Mouse (Mus musculus) naive thymus-derived CD4-positive, alpha-beta T cell, adult 2 months (primary cell): ENCODE measurements around the gene Cpt1c.
A peak's percentile ranks its signal among the peaks of the same experiment; 100 is the strongest.

Experiments used
- DNase-seq: peaks from one replicate; pipeline ENCODE4 v3.0.0-alpha.2; 2011; ENCODE audit warnings: low read depth

The Cpt1c gene

DNA sequence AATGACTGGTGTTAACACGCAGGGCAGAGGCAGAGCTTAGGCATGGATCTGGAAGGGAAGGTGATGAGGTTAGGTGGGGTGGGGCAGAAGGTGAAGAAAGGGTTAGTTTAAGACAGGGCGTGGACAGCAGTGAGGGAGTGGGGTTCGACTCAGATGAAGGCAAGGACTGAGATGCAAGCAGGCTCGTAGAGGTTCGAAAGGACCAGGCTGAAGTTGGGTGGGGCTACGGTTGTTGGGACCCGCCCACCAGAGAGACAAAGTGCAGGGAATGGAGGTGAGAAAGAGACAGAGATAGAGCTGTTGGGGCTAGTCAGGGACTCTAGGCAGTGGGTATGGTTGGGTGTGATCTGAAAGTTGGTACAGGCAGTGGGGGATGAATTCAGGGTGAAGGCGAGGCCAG, 12.3 kb downstream of the Cpt1c start:
- DNase-seq, result no peak

DNA sequence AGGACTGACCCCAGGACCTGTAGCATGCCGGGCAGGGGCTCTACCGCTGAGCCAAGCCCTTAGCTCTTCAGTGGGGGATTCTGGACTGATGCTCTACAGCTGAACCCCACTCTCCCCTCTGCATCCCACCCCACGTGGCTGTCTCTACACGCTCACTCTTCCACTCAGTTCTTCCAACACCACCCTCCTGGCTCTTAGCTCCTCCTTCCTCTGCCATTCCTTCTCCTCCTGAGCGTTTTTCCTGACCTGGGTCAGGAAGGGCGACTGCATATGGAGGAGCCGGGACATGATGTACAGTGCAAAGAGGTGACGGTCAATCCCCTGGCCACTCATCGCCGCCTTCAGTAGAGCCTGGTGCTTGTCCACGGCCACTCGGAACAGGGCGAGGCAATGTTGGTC, 14.1 kb downstream of the Cpt1c start:
- DNase-seq, result no peak

DNA sequence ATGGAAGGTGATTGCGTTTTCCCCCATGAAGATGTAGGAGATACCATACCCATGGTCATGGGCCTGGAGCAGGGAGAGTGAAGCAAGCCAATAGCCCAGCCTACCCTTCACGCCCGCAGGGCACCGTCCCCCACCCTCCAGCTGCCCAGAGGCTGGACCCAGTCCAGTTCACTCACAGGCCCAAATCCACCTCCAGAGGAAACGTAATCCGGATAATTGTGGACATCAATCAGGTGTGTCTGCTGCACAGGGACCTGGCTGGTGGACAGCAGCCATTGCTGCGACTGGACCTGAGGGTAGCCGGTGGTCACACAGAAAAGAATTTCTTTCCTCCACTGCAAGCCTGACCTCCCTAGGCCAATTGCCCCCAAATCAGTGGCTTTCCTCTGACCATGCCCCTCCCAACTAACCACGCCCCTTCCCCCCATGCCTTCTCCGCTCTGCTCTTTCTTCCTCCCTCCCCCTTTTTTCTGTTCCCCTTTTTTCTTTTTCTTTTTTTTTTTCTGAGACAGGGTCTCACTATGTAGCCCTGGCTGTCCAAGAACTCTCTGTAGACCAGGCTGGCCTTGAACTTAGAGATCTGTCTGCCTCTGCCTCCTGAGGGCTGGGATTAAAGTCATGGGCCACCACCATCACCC, 14.7 kb downstream of the Cpt1c start:
- DNase-seq, result no peak

DNA sequence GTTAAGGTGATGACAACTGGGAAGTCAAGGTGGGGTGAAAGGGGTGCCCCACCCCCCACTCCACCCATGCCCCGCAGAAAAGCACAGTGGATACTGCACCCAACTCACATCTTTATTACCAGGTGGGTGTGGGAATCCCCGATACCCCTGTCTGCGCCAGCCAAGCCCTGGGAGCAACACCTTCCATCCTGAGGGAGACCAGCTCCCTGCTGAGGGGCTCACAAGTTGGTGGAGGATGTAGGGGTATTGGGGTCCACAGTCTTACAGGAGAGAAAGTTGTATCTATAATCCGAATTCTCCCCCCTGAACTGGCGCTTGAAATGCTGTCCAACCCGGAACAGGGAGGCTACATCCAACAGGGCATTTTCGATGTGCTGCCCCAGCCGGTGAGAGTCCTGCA, 15.4 kb downstream of the Cpt1c start:
- no peak for DNase-seq

DNA sequence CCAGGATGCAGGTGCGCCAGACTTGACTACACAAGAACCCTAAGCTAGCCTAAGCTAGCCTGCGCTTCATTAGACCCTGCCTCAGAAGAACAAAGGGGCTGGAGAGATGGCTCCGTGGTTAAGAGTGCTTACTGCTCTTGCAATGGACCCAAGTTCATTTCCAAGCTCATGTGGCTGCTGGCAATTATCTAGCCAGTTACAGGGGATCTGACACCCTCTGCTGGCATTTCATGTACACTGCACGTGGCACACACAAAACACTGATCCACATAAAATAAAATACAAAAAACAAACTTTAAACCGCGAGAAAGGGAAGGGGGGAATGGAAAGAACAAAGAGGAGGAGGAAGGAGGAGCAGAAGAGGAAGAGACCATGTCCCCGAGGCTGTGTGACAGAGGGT, 16.4 kb downstream of the Cpt1c start:
- DNase-seq, result peak; percentile 57

DNA sequence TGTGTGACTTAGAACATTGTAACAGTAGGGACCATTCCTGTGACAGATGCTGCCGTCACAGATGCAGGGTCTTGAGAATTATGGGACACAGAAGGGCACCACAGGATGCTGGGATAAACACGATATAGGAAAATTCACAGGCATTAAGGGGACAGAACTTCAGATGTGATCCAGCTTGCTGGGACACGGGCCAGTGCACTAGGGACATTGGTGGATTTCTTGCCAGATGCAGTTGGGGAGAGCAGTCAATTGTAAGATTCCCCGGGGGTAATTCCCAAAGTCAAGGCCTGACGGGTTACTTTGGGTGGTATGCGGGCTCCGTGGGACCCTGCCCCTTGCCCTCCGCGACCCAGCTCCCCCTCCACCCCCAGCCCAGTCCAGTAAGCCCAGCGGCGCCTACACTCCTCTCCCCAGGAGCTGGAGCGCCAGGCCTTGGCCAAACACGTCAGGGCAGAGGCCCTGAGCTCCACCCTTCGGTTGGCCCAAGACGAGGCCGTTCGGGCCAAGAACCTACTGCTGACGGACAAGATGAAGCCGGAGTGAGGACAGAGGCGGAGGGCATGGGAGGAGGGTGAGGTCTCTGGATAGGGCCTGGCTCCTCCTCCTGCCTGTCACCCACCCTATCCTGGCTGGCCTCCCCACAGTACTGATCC, 17.3 kb downstream of the Cpt1c start:
- DNase-seq, result no peak

DNA sequence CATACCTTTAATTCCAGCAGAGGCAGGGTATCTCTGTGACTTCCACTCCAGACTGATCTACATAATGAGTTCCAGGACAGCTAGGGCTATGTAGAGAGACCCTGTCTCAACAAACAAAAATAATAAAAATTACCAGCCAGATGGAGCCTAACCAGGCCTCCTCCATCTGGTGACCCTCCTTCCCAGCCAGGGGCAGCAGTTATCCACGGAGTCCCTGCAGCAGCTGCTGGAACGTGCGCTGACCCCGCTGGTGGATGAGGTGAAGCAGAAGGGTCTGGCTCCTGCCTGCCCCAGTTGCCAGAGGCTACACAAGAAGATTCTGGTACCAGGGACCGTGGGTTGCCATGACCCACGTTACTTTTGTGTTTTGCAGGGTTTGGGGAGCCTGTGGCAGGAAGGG, 18.4 kb downstream of the Cpt1c start:
- no peak for DNase-seq

DNA sequence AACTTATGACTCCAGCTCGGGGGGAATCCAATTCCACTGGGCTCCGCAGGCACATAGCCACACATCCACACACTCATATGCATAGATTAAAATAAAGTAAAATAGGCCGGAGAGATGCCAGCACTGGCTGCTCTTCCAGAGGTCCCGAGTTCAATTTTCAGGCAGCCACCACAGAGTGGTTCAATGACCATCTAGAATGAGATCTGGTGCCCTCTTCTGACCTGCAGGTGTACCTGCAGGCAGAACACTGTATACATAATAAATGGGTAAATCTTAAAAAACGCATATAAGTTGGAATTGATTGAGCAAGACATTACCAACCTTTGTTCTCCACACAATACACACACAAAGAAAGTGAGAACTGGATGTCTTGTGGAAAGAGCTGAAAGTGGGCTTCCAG, 19.0 kb downstream of the Cpt1c start:
- peak; percentile 67 for DNase-seq

DNA sequence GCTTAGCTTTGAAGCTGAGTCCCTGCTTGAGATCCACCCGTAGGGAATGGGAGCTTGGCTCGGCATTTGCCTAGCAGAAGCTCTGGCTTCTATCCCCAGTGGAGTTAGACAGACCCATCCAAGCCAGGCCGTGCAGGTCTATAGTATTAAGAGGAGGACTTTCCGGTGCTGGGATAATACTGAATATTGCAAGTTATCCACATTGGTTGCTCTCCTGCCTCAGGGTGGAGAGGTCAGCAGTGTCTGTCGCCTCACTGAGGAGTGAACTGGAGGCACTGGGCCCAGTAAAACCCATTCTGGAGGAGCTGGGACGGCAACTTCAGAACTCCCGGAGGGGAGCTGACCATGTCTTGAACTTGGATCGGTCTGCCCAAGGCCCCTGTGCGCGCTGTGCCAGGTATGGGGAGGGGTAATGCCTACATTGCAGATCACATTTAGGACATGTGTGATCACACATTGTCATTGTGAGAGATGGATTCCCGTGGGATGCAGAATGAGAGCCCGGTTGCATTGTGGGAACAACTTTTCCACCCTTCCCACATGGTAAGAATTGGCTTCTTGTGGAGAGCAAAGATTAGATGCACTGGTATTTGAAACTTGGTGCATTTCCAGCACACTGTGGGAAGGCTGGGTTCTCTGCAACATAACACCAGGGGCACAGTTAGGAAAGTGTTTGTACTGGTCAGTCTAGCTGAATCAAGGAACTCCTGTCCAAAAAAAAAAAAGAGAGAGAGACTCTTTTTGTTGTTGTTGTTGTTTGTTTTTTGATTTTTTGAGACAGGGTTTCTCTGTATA, 20.4 kb downstream of the Cpt1c start:
- no peak for DNase-seq

DNA sequence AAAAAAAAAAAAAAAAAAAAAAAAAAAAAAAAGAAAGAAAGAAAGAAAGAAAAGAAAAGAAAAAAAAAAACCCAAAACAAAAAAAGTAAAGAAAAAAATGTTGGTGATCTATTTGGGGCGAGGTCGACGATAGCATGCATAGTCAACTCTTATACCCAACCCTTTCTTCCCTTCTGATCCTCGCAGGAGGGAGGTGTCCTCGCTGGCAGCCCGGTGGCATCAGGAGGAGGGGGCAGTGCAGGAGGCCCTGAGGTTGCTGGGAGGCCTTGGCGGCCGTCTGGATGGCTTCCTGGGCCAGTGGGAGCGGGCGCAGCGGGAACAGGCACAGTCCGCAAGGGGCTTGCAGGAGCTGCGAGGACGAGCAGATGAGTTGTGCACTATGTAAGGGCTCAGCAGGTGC, 21.1 kb downstream of the Cpt1c start:
- DNase-seq, result no peak

DNA sequence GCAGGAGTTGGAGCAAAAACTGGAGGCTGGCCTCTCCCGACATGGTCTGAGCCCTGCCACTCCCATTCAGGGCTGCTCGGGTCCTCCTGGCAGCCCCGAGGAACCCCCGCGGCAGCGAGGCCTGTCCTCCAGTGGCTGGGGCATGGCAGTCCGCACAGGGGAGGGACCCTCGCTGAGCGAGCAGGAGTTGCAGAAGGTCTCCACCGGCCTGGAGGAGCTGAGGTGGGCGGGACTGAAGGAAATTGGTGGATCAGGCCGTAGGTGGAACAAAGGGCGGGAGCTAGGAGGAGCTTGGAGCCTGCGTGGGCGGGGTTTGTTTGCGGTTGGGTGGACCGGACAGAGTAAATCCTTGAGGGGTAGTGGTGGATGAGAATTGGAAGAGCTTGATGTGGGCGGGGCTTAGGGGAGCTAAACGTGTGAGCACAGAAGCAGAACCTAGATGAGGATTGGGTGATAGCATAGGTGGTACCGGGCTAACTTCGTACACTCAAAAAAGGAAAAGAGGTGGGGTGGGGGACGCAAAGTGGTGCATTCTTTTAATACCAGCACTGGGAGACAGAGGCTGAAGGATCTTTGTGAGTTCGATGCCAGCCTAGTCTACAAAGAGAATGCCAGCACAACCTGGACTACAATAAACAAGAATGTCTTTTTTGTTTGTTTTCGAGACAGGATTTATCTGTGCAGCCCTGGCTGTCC, 21.9 kb downstream of the Cpt1c start:
- peak; percentile 59 for DNase-seq

DNA sequence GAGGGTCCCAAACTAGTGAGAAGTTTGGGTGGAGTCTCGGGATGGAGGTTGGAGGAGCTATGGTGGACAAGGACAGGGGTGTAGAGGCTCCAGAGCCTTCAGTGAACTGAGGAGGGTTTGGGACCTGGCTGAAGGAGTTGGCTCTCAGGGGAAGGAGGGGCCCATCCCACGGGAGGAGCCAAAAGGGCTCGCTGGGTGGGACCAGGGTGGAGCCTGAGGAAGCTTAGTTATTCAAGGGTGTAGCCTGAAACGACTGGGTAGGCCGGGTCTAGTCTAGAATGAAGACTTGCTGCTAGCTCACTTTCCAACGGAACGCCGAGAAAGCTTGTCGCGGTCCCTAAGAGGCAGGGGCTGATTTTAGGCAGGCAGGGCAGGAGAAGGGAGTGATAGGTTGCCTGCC, 22.7 kb downstream of the Cpt1c start:
- no peak for DNase-seq

DNA sequence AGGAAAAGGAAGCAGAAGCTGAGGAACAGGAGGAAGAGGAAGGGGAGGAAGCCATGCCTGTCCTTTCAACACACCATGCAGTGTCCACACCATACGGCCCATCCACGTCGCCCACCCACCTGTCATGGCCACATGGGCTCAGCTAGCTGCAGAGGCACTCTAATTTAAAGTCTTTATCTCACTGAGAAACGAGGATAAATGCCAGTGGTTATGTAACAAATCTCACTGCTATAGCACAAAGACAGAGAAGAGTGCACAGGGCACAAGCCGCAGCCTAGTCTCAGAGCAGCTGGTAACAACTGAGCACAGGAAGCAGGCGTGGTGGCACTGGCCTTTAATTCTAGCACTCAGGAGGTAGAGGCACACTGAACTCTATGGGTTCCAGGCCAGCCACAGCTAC, 24.7 kb downstream of the Cpt1c start:
- DNase-seq, result no peak

DNA sequence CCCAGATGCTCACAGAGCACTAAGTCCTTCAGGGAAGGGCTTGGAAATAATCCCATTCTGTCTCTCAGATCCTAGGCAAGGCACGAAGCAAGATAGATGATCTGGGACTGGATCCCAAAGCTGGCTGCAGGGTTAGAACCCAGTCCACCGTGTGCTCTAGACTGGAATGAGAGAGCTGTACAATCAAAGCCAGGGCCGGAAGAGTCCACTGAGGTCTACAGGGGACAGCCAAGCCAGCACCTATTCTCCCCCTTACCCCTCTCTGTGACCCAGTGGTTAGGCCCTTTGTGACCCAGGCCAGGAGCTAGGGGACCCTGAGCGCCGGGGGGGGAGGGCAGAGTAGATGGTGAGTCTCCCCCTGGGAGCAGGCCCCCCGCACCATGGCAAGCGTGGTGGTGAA, 31.7 kb downstream of the Cpt1c start, which contains the start of gene Tsks:
TSS of gene Tsks (plus strand) at position 301 of the 400 bp plus-strand sequence.
- no peak for DNase-seq

DNA sequence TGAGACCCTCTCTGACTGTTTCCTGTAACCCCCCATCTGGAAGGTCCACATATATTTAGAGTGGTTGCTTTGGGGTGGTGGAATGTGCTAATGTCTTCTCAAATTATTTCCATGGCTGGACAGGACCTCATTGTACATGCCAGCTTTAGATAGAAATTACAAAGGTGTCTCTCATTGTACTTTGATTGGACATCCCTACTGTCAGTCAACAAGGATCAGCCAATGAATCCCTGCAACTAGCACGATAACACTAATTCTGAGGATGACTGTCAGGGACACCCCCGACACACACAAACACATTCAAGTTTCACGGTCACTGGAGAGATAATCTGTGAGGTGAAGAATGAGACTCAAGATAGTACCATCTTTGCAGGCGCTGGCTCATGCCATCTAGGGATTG, 36.0 kb downstream of the Cpt1c start:
- DNase-seq, result no peak

DNA sequence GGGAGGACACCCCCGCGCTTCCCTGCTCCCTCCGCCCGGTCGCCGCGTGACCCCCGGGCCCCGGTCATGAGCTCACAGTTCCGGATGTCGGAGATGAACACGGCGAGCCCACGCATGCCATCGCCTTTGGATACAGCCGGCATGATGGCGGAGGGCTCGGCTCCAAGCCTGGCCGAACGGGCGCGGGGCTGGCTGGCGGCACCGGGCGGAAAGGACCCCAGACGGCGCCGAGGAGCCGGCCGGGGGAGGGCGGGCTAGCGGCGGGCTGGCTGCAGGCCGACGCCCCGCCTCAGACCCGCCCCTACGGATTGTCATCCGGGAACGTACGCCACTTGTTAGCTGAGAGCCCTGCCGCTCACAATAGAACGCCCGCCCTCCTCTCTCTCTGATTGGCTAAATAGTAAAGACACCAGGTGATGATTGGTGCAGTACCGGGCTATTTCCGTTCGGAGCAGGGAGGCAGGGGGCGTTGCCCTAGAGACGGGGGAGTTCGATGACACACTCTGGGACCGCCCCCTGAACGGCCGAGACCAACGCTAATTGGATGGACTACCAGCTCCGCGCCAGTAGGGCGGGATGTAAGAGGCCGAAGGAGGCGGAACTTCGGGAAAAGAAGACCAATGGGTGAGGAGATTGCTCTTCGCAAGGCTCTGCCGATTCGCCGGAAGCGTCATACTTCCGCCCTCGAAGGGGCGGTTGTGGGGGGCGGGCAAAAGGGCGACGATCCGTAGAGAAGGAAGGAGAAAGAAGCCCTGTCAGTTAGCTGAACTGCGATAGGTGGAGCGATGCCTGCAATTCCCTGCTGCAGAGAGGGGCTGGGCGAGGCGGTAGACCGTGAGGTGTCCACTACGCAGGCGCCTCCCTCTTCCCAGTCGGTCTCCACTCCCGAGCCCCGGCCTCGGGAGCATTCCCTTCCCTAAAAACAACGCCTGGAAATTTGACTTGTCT, 45.2 kb downstream of the Cpt1c start, which contains the start of gene Ap2a1:
TSS of gene Ap2a1 (minus strand) at position 293 of the 948 bp plus-strand sequence.
- DNase-seq, result peak; percentile 100

DNA sequence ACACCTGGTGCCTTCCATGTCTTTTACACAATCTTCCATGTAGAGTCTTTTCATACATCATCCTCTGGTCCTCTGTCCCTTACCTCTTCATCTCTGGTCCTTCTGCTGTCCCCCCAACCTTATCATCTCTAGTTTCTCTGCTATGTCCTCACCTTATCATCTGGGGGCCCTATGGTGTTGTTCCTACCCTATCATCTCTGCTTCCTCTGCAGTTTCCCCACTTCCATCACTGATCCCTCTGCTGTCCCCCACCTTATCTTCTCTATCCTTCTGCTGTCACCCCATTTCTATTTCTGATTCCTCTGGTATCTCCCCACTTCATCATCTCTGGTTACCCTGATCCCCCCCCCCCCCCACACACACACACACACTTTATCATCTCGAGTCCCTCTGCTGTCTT, 46.1 kb downstream of the Cpt1c start:
- peak; percentile 15 for DNase-seq

DNA sequence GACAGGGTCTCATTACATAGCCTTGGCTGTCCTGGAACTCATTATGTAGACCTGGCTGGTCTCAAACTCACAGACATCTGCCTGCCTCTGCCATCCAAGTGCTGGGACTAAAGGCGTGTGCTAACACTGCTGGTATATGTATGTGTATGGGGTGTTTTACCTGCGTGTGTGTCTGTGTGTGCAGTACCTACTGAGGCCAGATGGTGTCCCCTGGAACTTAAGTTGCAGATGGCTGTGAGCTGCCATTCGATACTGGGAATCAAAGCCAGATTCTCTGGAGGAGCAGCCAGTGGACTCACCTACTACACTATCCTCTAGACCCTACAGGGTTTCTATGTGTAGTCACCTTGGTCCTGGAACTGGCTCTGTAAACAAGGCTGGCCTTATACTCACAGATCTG, 49.2 kb downstream of the Cpt1c start:
- DNase-seq, result peak; percentile 52

DNA sequence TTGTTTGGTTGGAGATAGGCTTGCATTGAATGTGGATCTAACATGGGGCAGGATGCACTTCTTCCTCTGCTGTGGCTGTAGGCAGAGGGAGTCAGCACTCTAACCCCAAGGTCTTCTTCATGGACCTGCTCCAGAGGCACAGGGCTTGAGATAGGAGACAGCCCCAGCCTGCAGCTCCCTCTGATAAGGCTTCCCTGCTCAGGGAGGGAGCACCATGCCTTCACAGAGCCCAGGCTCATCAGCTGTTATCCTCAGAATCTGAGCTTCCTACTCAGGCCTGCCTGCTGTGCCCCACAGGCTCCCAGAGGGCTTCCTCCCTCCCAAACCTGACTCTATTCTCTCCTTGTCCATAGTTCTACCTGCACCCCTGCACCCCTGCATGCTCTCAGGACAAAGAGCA, 52.1 kb downstream of the Cpt1c start:
- no peak for DNase-seq

DNA sequence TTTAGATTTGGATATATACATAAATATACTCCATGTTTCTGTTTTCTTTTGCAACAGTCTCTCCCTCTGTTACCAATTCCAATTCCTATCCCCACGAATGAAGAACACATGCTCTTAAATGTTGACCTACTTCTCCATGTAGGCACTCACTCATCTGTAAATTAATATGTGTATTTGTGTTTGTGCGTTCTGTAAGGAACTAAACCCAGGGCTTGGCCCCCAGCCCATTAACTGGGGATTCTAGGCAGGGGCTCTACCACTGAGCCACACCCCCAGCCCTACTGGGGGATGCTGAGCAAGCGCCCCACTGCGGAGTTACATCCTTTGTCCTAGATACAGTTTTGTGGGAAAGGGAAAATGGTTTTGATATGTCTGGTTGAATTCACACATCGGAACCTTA, 55.5 kb downstream of the Cpt1c start:
- no peak for DNase-seq

DNA sequence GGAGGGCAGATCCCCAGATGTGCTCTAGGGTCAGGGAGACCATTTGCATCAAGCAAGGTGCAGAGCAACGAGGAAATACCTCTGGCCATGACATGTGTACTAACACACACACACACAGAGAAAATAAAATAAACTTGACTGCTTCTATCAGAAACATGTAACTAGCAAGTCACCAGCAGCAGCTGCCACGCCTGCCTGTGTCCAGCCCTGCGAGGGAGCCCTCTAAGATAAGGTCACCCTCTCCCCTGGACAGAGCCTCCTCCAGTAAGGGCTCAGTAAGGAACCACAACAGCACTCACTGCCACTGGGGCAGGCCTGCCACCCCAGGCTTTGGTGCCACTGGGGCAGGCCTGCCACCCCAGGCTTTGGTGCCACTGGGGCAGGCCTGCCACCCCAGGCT, 56.4 kb downstream of the Cpt1c start:
- no peak for DNase-seq
